Mouse (Mus musculus): ENCODE measurements around the gene Ms4a4c. TPM values are rescaled to one million over a fixed set of nuclear protein-coding genes. Genes with fewer than 3 reads are reported as not detected.

The Ms4a4c gene
- 0.93 and 2.8 TPM in 2 replicates for polyA plus RNA-seq (2015; fragmentation: Nextera tagmentation; extraction: Ambion mirVana)

DNA sequence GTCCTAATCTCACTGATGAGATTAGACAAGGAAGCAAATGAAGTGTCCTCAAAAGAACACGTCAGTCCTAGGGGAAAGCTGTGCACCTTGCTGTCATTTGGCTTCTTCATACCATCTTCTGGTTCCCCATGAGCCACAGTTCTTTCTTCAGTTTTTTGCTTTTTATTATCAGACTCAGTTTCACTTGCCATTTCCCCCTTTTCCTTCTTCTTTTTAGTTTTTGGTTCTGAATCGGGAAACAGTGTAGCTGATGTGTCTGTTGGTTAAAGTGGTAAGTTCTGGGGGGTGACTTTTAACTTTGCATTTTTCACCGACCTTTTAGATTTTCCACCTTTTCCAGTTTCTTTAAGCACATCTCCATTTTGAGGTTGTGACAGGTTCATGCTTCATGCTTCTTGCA, at the start of gene Ms4a4c:
TSS of gene Ms4a4c (plus strand) at position 244 of the 400 bp plus-strand sequence.
- H3K4me3 ChIP-seq: no peak within 1 kb of the TSS
- no peaks in the 10 kb centered on the region for H3K27me3 ChIP-seq
- H3K27ac ChIP-seq: no peak within 1 kb of the TSS
- no peaks in the 10 kb centered on the region for H3K36me3 ChIP-seq
- no peaks in the 10 kb centered on the region for H3K4me1 ChIP-seq
- H3K4me2 ChIP-seq: no peak within 1 kb of the TSS
- no peak for ATAC-seq (ENCODE audit: insufficient number of reproducible peaks, low FRiP score, low TSS enrichment, low read depth)
- no peak within 1 kb of the TSS for H3K9ac ChIP-seq
- no peaks in the 10 kb centered on the region for H3K9me3 ChIP-seq
- WGBS: 82% methylated on average over 3 of the region's 3 CpGs

DNA sequence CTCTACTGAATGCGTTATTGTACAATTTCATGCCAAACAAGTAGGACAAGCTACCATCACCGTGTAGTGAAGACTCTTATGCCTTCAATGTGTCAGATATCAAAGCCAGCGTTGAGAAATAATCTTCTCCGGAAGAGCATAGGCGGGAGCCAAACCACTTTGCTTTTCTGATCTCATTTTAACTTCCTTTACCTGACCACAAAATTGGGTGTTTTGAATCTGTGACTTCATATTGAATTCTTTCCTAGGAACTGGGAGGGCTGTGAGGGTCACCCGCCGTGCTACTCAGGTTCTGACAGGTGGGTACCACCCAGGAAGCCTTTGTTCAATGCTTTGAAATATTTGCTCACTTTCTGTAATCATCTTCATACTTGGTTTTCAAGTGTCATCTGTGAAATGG, 48.8 kb upstream of the Ms4a4c start:
- no peaks in the 10 kb centered on the region for H3K27me3 ChIP-seq
- 80% methylated on average over 7 of the region's 7 CpGs for WGBS
- ATAC-seq (ENCODE audit: insufficient number of reproducible peaks, low FRiP score, low TSS enrichment, low read depth): no peak
- no peak overlapping the region for H3K27ac ChIP-seq
- H3K9me3 ChIP-seq: no peaks in the 10 kb centered on the region
- no peak overlapping the region for H3K4me2 ChIP-seq
- no peaks in the 10 kb centered on the region for H3K4me1 ChIP-seq
- H3K9ac ChIP-seq: no peak overlapping the region
- no peak overlapping the region for H3K4me3 ChIP-seq
- no peaks in the 10 kb centered on the region for H3K36me3 ChIP-seq

DNA sequence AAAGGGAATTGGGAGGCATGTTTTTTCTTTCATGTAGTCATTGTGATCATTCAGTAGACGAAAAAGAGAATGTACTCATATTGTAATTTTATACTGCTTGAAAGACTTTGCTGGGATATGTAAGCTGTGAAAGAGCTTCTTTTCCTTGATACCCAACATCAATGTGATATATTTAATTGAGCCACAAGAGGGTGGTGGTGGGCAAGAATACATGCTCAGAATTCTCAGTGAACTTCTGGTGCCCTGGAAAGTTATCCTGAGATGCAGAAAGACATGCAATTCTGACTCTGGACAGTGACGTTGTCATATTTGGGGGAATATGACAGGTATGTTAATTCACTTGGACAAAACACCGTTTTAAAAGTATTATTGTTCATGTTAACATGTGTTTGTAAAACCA, 44.5 kb upstream of the Ms4a4c start:
- Histone ChIP-seq H3K9ac (no peak overlapping the region), H3K27me3 (no peaks in the 10 kb centered on the region), H3K4me2 (no peak overlapping the region), H3K4me3 (no peak overlapping the region), H3K9me3 (no peaks in the 10 kb centered on the region), H3K27ac (no peak overlapping the region), H3K4me1 (no peaks in the 10 kb centered on the region), H3K36me3 (no peaks in the 10 kb centered on the region)
- ATAC-seq (ENCODE audit: insufficient number of reproducible peaks, low FRiP score, low TSS enrichment, low read depth): no peak
- 57% methylated on average over 3 of the region's 3 CpGs for WGBS

DNA sequence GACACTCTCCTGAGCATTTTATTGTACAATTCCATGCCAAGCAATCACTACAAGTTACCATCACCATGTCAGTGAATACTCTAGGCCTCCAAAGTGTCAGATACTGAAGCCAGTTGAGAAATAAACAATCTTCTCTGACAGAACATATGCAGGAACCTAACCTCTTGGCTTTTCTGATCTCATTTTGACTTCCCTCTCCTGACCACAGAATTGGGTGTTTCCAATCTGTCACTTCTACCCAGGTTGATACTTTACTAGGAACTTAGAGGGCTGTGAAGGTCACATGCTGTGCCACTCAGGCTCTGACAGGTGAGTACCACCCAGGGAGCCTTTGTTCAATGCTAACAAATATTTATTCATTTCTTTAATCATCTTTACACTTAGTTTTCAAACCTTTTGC, 42.6 kb upstream of the Ms4a4c start:
- no peaks in the 10 kb centered on the region for H3K9me3 ChIP-seq
- H3K4me1 ChIP-seq: no peaks in the 10 kb centered on the region
- no peaks in the 10 kb centered on the region for H3K27me3 ChIP-seq
- H3K9ac ChIP-seq: no peak overlapping the region
- no peak overlapping the region for H3K27ac ChIP-seq
- no peaks in the 10 kb centered on the region for H3K36me3 ChIP-seq
- no peak overlapping the region for H3K4me3 ChIP-seq
- H3K4me2 ChIP-seq: no peak overlapping the region
- ATAC-seq (ENCODE audit: insufficient number of reproducible peaks, low FRiP score, low TSS enrichment, low read depth): no peak

DNA sequence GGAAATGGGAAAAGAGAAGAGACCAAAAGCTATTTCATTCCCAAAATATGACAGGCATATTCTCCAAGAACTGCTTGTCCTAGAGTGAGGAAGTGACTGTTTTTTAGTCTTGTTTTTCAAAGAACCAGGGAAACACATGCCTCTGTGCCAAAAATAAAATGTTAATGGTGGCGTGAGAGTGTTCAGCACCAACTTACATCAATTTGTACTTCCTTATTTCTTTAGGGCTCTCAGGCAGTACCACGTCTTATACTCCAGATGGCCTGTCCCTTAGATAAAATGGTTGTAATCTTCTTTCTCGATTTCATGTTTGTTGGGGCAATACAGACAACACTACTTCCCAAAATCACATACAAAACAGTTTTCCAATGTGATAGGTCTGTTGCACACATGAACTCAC, 36.3 kb upstream of the Ms4a4c start:
- 75% methylated on average over 3 of the region's 3 CpGs for WGBS

DNA sequence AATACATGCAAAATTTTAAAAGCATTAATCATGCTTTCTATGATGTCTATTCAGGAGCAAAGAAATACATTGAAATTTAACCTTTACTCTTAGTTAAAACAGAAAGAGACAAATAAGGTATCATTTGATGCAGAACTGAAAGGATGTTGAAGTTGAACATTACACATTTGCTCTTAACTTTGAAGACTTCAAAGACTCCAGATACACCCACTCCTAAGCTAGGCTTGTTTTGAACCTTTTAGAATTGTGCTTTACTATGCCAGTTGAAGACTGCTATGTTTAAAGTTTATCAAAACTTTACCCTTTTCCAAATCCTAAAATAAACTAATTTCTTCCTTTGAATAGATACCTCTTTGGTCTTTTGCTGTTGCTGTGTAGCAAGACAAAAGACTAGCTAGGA, 33.4 kb upstream of the Ms4a4c start:
- H3K27ac ChIP-seq: no peak overlapping the region
- no peak for ATAC-seq (ENCODE audit: insufficient number of reproducible peaks, low FRiP score, low TSS enrichment, low read depth)

More for the DNA sequence above, 36.3 kb upstream of the Ms4a4c start:
- H3K36me3 ChIP-seq: no peaks in the 10 kb centered on the region
- H3K9ac ChIP-seq: no peak overlapping the region
- H3K27ac ChIP-seq: no peak overlapping the region
- H3K4me3 ChIP-seq: no peak overlapping the region
- H3K4me1 ChIP-seq: no peaks in the 10 kb centered on the region
- H3K27me3 ChIP-seq: no peaks in the 10 kb centered on the region
- no peak for ATAC-seq (ENCODE audit: insufficient number of reproducible peaks, low FRiP score, low TSS enrichment, low read depth)
- no peak overlapping the region for H3K4me2 ChIP-seq
- H3K9me3 ChIP-seq: no peaks in the 10 kb centered on the region

DNA sequence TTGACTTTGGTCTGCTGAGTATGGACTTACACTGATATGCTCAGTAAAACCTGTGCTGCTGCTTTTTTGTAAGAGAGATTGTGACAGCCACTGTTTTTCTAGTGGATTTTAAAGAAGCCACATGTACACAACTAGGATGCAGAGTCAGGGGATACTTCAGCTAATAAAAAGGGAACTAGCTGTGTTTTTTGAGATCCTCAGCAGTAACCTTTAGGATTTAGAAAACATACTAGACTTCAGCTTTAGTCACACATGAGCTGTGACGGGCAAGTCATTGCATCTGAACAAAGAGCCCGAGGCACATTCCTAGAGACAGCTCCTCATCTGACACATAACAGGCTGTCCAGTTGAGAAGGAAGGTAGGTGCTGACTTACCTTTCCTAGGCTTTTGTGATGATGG, 29.3 kb upstream of the Ms4a4c start, which contains the start of gene Ms4a4a:
TSS of gene Ms4a4a (plus strand) at position 251 of the 400 bp plus-strand sequence.
- Histone ChIP-seq H3K4me2 (no peak within 1 kb of the TSS), H3K27me3 (no peaks in the 10 kb centered on the region), H3K4me1 (no peaks in the 10 kb centered on the region), H3K9me3 (no peaks in the 10 kb centered on the region), H3K36me3 (no peaks in the 10 kb centered on the region), H3K9ac (no peak within 1 kb of the TSS), H3K4me3 (no peak within 1 kb of the TSS), H3K27ac (no peak within 1 kb of the TSS)
- ATAC-seq (ENCODE audit: insufficient number of reproducible peaks, low FRiP score, low TSS enrichment, low read depth): no peak
- 68% methylated on average over 2 of the region's 2 CpGs for WGBS

More for the DNA sequence above, 33.4 kb upstream of the Ms4a4c start:
- no peaks in the 10 kb centered on the region for H3K4me1 ChIP-seq
- H3K36me3 ChIP-seq: no peaks in the 10 kb centered on the region
- H3K27me3 ChIP-seq: no peaks in the 10 kb centered on the region
- H3K4me3 ChIP-seq: no peak overlapping the region
- no peaks in the 10 kb centered on the region for H3K9me3 ChIP-seq
- H3K4me2 ChIP-seq: no peak overlapping the region
- no peak overlapping the region for H3K9ac ChIP-seq

DNA sequence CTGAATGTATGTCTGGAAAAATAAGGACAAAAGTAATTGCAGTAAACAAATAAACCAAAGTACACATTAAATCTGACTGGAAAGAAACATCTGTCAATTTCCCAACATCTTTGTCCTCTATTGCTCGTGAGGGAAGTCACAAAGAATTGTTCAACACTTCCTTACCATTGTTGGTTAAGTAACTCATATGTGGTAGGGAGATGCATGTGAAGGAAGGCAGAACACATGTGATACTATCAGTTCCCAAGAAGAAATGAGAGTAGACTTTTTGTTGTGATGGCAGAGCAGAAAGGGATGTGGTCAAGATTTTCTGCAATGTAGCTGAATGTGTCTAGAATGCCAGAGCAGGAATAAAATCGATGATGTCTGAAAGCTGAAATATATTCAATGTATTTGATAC, 28.2 kb upstream of the Ms4a4c start:
- no peak for ATAC-seq (ENCODE audit: insufficient number of reproducible peaks, low FRiP score, low TSS enrichment, low read depth)
- no peak overlapping the region for H3K4me3 ChIP-seq
- no peaks in the 10 kb centered on the region for H3K9me3 ChIP-seq
- H3K27ac ChIP-seq: no peak overlapping the region
- 67% methylated on average over 2 of the region's 2 CpGs for WGBS
- no peaks in the 10 kb centered on the region for H3K27me3 ChIP-seq
- no peaks in the 10 kb centered on the region for H3K36me3 ChIP-seq
- no peak overlapping the region for H3K4me2 ChIP-seq
- H3K9ac ChIP-seq: no peak overlapping the region
- no peaks in the 10 kb centered on the region for H3K4me1 ChIP-seq

DNA sequence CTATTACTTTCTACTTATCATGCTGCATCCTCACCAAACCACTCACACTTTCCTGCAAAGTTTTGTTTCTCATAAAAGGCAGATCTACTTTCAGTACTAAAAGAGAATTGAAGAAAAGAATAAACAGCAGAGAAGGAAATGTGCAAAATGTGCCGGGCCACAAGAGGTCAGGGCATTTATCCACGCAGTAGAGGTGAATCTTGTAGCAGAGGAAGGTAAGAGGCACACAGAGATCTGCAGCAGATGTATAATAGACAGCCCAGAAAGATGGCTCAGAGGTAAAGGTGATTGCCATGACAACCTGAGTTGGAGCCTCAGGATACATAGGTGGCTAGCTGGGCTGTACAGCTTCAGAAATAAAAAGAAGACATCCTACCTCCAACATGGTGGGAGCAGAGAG, 17.5 kb upstream of the Ms4a4c start:
- H3K27ac ChIP-seq: no peak overlapping the region
- no peaks in the 10 kb centered on the region for H3K27me3 ChIP-seq
- no peak overlapping the region for H3K9ac ChIP-seq
- 73% methylated on average over 2 of the region's 2 CpGs for WGBS
- H3K36me3 ChIP-seq: no peaks in the 10 kb centered on the region
- H3K4me1 ChIP-seq: no peaks in the 10 kb centered on the region
- H3K9me3 ChIP-seq: no peaks in the 10 kb centered on the region
- H3K4me2 ChIP-seq: no peak overlapping the region
- no peak for ATAC-seq (ENCODE audit: insufficient number of reproducible peaks, low FRiP score, low TSS enrichment, low read depth)
- no peak overlapping the region for H3K4me3 ChIP-seq

DNA sequence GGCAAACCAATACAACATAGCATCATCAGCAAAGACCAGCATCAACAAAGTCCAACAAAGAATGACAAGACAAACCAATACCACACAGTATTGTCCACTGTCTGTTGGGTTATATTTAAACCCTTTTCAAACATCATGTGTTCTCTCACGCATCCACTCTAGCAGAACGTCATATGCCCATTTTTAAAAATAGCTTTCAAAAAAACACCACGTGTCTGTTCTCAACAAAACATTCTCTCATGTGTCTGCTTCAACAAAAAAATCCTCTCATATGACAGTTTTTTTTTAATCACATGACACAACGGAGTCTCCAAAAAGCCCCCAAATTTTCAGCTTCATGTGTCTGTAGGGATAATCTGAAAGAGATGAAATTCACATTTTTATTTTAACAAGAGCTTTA, 16.9 kb upstream of the Ms4a4c start:
- 81% methylated on average over 4 of the region's 4 CpGs for WGBS
- ATAC-seq (ENCODE audit: insufficient number of reproducible peaks, low FRiP score, low TSS enrichment, low read depth): no peak
- no peaks in the 10 kb centered on the region for H3K27me3 ChIP-seq
- H3K4me3 ChIP-seq: no peak overlapping the region
- no peak overlapping the region for H3K4me2 ChIP-seq
- no peaks in the 10 kb centered on the region for H3K36me3 ChIP-seq
- no peak overlapping the region for H3K9ac ChIP-seq
- H3K27ac ChIP-seq: no peak overlapping the region
- no peaks in the 10 kb centered on the region for H3K9me3 ChIP-seq
- H3K4me1 ChIP-seq: no peaks in the 10 kb centered on the region

DNA sequence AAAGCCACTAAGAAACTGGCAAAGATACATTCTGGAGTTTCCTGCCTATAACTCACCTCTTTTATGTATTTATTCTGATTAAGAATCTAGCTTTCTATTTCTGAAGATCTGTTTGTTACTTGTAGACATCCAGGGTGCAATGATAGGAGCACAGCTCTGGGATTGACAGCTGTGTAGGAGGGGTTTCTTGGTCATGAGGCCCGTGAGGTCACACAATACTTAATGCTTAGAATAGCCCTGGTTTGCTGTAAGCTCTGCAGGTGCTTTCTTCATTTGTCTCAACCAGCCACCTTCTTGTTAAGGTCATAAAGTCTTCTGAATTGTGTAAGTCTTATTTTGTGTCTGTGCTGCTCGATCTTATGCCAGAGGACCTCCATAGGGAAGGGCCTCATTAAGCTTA, 15.6 kb upstream of the Ms4a4c start:
- no peak for ATAC-seq (ENCODE audit: insufficient number of reproducible peaks, low FRiP score, low TSS enrichment, low read depth)
- no peaks in the 10 kb centered on the region for H3K9me3 ChIP-seq
- no peaks in the 10 kb centered on the region for H3K4me1 ChIP-seq
- no peak overlapping the region for H3K9ac ChIP-seq
- no peak overlapping the region for H3K4me3 ChIP-seq
- H3K36me3 ChIP-seq: no peaks in the 10 kb centered on the region
- no peak overlapping the region for H3K27ac ChIP-seq
- H3K4me2 ChIP-seq: no peak overlapping the region
- WGBS: 74% methylated on average over 2 of the region's 2 CpGs
- H3K27me3 ChIP-seq: no peaks in the 10 kb centered on the region

DNA sequence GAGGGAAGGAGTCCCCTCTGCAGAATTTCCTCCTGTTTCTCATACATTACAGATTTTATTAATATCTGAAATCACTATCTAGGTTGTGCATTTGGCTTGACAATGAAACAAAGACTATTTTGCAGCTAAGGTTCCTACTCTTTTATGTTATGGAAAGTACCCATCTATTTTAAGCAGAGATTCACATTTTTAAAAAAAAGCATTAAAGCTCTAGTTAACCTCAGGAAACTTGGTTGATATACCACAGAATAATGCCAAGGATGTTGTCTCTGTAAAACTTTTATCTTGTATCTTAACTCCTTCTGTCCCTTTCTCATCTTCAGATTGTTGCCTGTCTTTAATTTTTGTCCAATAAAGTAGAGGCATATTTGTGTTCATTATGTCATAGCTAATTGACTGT, 8.8 kb upstream of the Ms4a4c start:
- no peak overlapping the region for H3K4me2 ChIP-seq
- no peaks in the 10 kb centered on the region for H3K27me3 ChIP-seq
- no peaks in the 10 kb centered on the region for H3K36me3 ChIP-seq
- no peaks in the 10 kb centered on the region for H3K9me3 ChIP-seq
- no peaks in the 10 kb centered on the region for H3K4me1 ChIP-seq
- H3K4me3 ChIP-seq: no peak overlapping the region
- ATAC-seq (ENCODE audit: insufficient number of reproducible peaks, low FRiP score, low TSS enrichment, low read depth): no peak
- H3K27ac ChIP-seq: no peak overlapping the region
- H3K9ac ChIP-seq: no peak overlapping the region

DNA sequence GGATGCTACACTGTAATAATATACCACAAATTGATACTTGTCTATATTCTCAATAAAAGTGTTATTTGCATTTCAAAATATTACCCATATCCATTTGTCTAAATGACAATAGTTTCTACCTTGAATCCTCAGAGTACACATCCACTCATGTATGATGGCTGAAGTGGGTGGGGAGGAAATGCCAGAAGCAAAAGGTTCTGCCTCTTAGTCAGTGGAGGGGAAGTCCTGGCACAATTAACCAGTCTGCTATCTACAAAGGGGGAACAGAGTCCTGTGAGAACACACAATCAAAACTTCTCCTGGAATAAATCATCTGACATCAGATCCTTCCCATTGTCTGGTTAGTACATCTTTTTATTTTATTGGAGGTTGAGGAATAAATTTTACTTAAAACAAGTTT, 2.9 kb downstream of the Ms4a4c start:
- Histone ChIP-seq H3K9ac (no peak overlapping the region), H3K36me3 (no peaks in the 10 kb centered on the region), H3K4me1 (no peaks in the 10 kb centered on the region), H3K4me2 (no peak overlapping the region), H3K4me3 (no peak overlapping the region), H3K9me3 (no peaks in the 10 kb centered on the region), H3K27me3 (no peaks in the 10 kb centered on the region), H3K27ac (no peak overlapping the region)
- ATAC-seq (ENCODE audit: insufficient number of reproducible peaks, low FRiP score, low TSS enrichment, low read depth): no peak

All from limb, embryonic 15.5 days (tissue).